Mouse (Mus musculus) liver, adult (tissue): ENCODE data around the gene Vps8.

Source experiments
- GATA4 ChIP-seq: IDR thresholded peaks from 2 replicates; pipeline ENCODE4 v1.6.1; 2014; ENCODE audit warnings: mild to moderate bottlenecking, low read length; ENCODE audit not compliant: insufficient replicate concordance

Gene Vps8

GRCm38 (mm10) chr16:21644066-21644561 is 221.2 kb downstream of the Vps8 start:
- no peak for TF ChIP-seq GATA4

GRCm38 (mm10) chr16:21644574-21644973 is 221.7 kb downstream of the Vps8 start:
- TF ChIP-seq GATA4: no peak

DNA sequence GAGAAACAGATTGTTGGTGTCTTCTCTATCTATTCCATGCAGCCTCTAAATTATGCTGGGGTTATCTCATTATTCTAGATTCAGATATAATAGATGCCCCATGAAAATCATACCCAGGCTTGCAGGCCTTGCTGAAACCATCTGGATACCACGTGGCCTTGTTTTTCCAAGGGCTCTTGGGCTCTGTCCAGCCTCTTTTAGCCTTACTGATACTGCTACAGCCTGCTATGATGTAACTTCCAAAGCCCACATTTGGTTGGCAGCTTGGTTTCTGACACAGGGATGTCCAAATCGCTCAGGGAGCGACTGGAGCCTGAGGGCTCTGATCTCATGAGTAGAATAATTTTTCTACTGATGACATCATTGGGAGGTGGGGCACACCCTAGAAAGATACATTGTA is 223.0 kb downstream of the Vps8 start:
- TF ChIP-seq GATA4: no peak

DNA sequence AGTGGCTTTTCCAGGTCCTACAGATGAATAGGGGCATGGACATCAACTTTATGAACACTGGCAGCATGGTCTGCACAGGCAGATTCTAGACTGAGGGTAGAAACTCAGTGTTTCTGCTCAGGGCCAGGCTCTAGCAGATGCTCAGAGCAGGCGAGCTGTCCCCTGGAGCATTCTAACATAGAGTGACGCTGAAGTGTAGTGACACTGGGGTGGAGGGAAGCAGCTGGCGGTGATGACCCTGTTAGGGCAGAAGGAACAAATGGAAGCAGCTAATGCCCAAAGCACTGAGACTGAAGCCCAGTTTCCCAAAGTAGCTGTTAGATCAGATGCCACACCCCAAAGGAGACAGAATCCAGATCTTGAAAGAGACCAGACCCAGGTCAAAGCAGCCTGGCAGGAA is 223.6 kb downstream of the Vps8 start:
- TF ChIP-seq GATA4: no peak

DNA sequence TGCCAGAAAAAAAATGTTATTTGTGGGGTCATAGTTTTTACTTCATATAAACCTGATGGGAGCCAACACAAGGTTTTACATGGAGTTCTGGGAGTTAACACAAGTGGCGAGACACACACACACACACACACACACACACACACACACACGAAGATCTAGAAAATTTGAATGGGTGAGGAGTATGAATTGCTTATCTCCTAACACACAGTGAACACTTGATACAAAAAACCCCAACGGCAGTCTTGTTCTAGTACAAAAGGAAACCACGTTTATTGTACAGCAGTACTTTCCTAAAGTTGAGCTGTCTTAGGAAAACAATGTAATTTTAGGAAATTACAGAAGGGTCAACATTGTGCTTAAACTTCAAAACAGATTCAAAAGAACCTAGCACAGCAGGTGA is 225.9 kb downstream of the Vps8 start:
- no peak for TF ChIP-seq GATA4

GRCm38 (mm10) chr16:21650289-21650688 is 227.4 kb downstream of the Vps8 start:
- no peak for TF ChIP-seq GATA4

DNA sequence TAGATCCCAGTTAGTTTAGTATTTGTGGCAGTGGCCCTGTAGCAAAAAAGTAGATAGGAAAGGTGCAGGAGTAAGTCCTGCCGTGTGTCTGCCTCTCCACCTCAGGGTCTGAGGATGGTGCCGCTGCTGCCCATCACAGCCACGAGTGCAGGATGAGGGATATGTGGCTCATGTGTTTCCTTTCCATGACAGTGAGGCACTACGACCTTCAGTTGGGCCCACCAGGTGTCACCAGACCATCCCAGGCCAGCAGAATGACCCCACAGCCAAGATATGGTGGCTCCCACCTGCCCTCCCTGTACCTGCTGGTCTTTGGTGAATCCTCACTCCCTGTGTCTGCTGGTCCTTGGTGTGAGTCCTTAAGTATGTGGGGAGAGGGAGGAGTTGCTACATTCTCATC is 228.2 kb downstream of the Vps8 start:
- TF ChIP-seq GATA4: no peak

DNA sequence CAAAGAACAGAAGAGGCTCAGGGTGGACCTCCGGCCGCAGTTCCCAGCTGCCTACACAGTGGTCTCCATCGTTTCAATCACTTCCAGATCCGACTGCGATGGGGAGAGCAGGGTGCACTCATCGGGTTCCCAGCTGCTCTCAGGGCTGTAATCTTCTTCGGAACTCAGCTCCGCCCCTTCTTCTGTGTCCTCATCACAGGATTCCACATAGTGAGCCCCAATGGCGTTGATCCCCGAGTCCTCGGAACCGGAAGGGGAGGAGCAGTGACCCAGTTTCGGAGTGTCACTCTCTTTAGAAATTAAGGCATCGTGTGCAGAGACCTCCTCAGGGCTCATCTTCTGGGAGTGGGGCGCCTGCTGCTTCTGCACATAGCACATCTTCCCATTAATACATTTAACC is 230.2 kb downstream of the Vps8 start:
- no peak for TF ChIP-seq GATA4

- no peak for TF ChIP-seq GATA4
Measured at GRCm38 (mm10) chr16:21654384-21654783, 231.5 kb downstream of the Vps8 start.

DNA sequence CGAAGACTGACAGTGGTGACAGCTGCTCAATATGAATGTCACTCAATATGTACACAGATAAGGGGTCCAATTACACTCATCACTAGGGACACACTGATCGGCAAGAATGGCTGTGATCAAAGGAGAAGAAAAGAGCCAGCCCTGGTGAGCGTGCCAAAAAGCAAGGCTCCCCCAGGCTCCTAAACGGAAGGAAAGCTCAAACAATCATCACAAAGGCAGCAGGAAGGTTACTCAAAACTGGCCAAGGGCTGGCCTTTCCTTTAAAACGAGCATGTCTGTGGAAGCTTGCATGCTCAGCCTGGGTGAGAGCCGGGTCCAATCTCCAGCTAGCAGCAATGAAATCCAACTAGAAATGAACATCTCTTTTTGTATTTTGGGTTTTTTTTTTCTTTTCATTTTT is 232.4 kb downstream of the Vps8 start:
- no peak for TF ChIP-seq GATA4

GRCm38 (mm10) chr16:21655961-21656360 is 233.0 kb downstream of the Vps8 start:
- no peak for TF ChIP-seq GATA4

DNA sequence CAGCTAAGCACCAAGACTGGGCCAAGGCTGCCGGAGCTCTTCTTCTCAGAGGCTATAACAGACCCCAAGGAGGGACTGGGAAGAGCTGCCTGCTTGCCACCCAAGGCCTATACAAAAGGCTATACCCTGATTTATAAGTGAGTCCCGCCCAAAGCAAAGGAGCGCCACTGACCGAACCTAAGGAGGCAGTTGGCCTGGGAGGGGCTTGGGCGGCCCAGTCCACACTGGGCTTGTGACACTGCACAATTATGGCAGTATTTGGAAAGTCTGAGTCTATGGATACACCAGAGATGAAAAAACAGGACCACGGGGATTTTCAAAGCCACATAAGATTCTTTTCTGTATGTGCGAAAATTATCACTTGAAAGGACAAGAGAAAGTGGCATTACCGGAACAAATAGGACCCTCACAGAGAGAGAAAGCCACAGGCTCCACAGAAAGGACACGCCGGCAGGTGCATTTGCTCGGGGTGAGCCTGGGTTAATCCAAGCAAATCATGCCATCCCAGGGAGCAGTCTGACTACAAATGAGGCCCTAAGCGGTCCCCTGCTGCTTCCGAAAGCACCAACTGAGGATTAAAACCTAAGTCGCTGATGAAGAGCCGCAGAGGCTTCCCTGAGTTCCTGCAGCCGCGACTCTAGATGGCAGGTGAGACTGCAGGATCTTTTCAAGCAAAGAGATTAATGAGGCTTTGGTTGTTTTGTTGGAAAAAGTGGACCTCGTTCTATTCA is 241.9 kb downstream of the Vps8 start:
- TF ChIP-seq GATA4: no peak

DNA sequence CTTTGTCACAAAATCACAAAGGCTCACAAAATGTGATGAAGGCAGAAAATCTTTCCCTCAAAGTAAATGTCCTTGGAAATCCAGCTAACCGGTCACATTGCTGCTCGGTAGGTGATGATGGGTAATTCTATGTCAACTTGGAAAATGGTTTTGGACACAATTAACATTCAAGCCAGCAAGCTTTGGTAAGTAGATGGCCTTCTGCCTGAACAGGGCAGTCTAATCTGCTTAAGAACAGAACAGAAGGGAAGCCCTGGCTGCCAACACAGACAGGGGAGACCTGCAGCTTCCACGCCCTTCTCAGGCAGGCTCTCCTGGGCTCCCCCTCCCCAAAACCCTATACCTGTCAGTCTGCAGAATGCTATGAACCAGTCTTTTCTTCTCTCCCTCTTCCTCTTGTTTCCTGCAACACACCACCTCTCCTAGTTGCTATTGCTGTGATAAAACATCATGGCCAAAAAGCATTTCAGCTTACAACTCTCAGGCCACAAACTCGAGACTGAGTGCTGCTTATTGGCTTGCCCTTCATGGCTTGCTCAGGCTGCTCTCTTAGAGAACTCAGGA is 242.6 kb downstream of the Vps8 start:
- TF ChIP-seq GATA4: no peak

DNA sequence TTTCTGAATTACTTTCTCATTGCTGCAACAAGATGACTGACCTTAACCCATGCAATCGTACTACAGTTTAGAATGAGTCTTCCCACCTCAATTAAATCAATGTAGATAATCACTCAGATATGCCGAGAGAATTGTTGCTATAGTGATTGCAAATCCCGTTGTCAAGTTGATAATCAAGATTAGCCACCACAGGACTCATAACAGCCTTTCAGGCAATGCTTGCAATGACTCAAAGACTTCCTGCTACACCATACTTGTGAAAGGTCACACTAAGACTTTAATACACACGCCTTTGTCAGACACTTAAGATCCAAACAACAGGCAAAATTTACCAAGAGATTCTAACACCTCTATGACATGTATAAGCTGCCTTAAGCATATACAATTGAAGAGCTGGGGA is 249.0 kb downstream of the Vps8 start:
- no peak for TF ChIP-seq GATA4

- no peak for TF ChIP-seq GATA4
Measured at GRCm38 (mm10) chr16:21676791-21677190, 253.9 kb downstream of the Vps8 start.

DNA sequence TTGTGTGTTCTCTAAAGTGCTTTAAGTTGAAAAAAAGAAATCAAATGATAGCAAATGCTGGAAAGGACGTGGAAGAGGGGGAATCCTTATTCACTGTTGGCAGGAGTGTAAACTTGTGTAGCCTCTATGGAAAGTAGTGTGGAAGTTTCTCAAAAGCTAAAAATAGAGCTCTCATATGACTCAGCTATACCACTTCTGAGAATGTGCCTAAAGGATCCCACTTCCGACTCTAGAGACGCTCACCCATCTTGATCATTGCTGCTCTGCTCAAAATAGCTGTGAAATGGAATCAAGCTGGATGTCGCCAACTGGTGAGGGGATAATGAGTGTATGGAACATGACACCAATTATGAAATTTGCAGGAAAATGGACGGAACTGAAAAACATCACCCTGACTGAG is 264.5 kb downstream of the Vps8 start:
- TF ChIP-seq GATA4: no peak

DNA sequence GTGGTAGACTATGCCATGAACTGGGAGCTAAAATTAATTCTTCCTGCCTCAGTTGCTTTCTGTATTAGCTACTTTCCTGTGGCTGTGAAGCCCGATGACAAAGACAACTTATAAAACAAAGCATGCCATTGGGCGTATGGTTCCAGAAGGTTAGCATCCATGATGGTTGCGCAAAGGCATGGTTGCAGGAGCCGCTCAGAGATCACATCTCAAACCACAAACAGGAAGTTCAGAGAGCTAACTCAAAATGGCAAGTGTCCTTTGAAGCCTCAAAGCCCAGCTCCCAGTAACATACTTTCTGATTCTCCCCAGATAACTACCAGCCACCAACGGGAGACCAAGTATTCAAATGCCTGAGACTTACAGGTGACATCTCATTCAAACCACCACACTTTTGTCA is 266.2 kb downstream of the Vps8 start:
- no peak for TF ChIP-seq GATA4
